ENCODE assay signal across 12 mouse cellular contexts in the genomic region with DNA sequence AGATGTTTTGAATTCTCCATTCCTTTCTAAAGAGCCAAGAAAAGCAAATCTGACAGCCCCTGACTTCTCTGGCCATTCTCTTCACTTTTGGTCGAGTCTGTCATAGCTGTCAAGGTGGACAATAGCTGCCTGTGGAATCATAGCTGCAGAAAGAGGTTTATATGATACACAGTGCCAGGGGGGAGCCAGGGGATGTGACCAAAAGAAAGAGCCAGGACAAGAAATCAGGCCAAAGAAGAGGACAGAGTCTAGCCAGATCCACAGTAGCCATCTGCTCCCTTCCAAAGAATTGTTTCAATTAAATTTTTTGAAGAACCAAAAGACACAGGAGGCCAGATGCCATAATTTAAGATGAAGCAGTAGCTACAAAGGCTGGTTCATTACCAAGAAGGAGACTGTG.
"Had no signal": no experiment of that assay in that cellular context is flagged by ENCODE, and none has a peak within 500 bp of the region (broad histone marks: within the 10 kb centered on the region; RNA-seq: fewer than 3 reads in every experiment).

No protein-coding gene starts in this region.

- DNase-seq: gastrocnemius, postnatal 14 days; gastrocnemius, postnatal 36 days; heart, adult 2 months; heart, postnatal 14 days; heart, postnatal 36 days; kidney, adult 11 months; kidney, adult 2 months; kidney, adult 9 months; kidney, postnatal 14 days; kidney, postnatal 36 days; layer of hippocampus, adult 9-11 months; layer of hippocampus, postnatal 36 days had no signal
